Mouse (Mus musculus): Measurements from ENCODE around the gene Fndc3b. TPM values are rescaled to one million over a fixed set of nuclear protein-coding genes. Genes with fewer than 3 reads are reported as not detected.

Gene Fndc3b
- polyA plus RNA-seq, 1 experiment: 23.7 TPM

GRCm38 (mm10) chr3:27683374-27683773 lies 27.7 kb downstream of the Fndc3b start:
- Histone ChIP-seq H3K36me3 (ENCODE audit: control insufficient read depth, insufficient read depth) (peaks cover 25% of the 10 kb centered on the region), H3K79me2 (ENCODE audit: control insufficient read depth, insufficient read depth) (peaks cover 94% of the 10 kb centered on the region), H3K27me3 (ENCODE audit: control insufficient read depth, insufficient read depth, insufficient read length) (no peaks in the 10 kb centered on the region), H3K79me3 (ENCODE audit: low read depth) (peaks cover 75% of the 10 kb centered on the region), H3ac (ENCODE audit: control insufficient read depth, insufficient read length, low read depth) (no peak overlapping the region), H3K4me3 (ENCODE audit: insufficient read depth, poor library complexity, severe bottlenecking) (no peak overlapping the region)
- TF ChIP-seq MYOG (IDR thresholded peaks at IDR 0.05; ENCODE audit: control insufficient read depth, extremely low read depth, insufficient read length): no peak
- no peak for TF ChIP-seq MAX (IDR thresholded peaks at IDR 0.05)
- no peak for TF ChIP-seq CTCF (IDR thresholded peaks at IDR 0.05; ENCODE audit: control insufficient read depth, insufficient read depth, insufficient read length)
- TF ChIP-seq USF1 (IDR thresholded peaks at IDR 0.05; ENCODE audit: low read depth): no peak
- no peak for TF ChIP-seq MYOD1 (IDR thresholded peaks at IDR 0.05; ENCODE audit: control insufficient read depth, insufficient read length, low read depth)
- no peak for TF ChIP-seq FOSL1 (IDR thresholded peaks at IDR 0.05; ENCODE audit: insufficient read depth, low read length, poor library complexity, severe bottlenecking)
- no peak for TF ChIP-seq CEBPB (IDR thresholded peaks at IDR 0.05; ENCODE audit: low read depth)

GRCm38 (mm10) chr3:27677574-27677973 lies 33.5 kb downstream of the Fndc3b start:
- Histone ChIP-seq H3ac (ENCODE audit: control insufficient read depth, insufficient read length, low read depth) (no peak overlapping the region), H3K36me3 (ENCODE audit: control insufficient read depth, insufficient read depth) (peaks cover 18% of the 10 kb centered on the region), H3K79me3 (ENCODE audit: low read depth) (peaks cover 75% of the 10 kb centered on the region), H3K4me3 (ENCODE audit: insufficient read depth, poor library complexity, severe bottlenecking) (no peak overlapping the region), H3K79me2 (ENCODE audit: control insufficient read depth, insufficient read depth) (peaks cover 94% of the 10 kb centered on the region), H3K27me3 (ENCODE audit: control insufficient read depth, insufficient read depth, insufficient read length) (no peaks in the 10 kb centered on the region)
- no peak for TF ChIP-seq MYOD1 (IDR thresholded peaks at IDR 0.05; ENCODE audit: control insufficient read depth, insufficient read length, low read depth)
- no peak for TF ChIP-seq CEBPB (IDR thresholded peaks at IDR 0.05; ENCODE audit: low read depth)
- no peak for TF ChIP-seq USF1 (IDR thresholded peaks at IDR 0.05; ENCODE audit: low read depth)
- no peak for TF ChIP-seq MYOG (IDR thresholded peaks at IDR 0.05; ENCODE audit: control insufficient read depth, extremely low read depth, insufficient read length)
- no peak for TF ChIP-seq CTCF (IDR thresholded peaks at IDR 0.05; ENCODE audit: control insufficient read depth, insufficient read depth, insufficient read length)
- TF ChIP-seq MAX (IDR thresholded peaks at IDR 0.05): no peak
- TF ChIP-seq FOSL1 (IDR thresholded peaks at IDR 0.05; ENCODE audit: insufficient read depth, low read length, poor library complexity, severe bottlenecking): no peak

GRCm38 (mm10) chr3:27673660-27674059 lies 37.4 kb downstream of the Fndc3b start:
- Histone ChIP-seq H3K79me3 (ENCODE audit: low read depth) (peaks cover 88% of the 10 kb centered on the region), H3K79me2 (ENCODE audit: control insufficient read depth, insufficient read depth) (peaks cover 100% of the 10 kb centered on the region), H3K4me3 (ENCODE audit: insufficient read depth, poor library complexity, severe bottlenecking) (no peak overlapping the region), H3K27me3 (ENCODE audit: control insufficient read depth, insufficient read depth, insufficient read length) (no peaks in the 10 kb centered on the region), H3ac (ENCODE audit: control insufficient read depth, insufficient read length, low read depth) (no peak overlapping the region), H3K36me3 (ENCODE audit: control insufficient read depth, insufficient read depth) (no peaks in the 10 kb centered on the region)
- TF ChIP-seq FOSL1 (IDR thresholded peaks at IDR 0.05; ENCODE audit: insufficient read depth, low read length, poor library complexity, severe bottlenecking): no peak
- TF ChIP-seq MYOG (IDR thresholded peaks at IDR 0.05; ENCODE audit: control insufficient read depth, extremely low read depth, insufficient read length): no peak
- TF ChIP-seq MYOD1 (IDR thresholded peaks at IDR 0.05; ENCODE audit: control insufficient read depth, insufficient read length, low read depth): no peak

GRCm38 (mm10) chr3:27670416-27670815 lies 40.7 kb downstream of the Fndc3b start:
- peak; percentile 0 for TF ChIP-seq MYOD1 (IDR thresholded peaks at IDR 0.05; ENCODE audit: control insufficient read depth, insufficient read length, low read depth)
- no peak for TF ChIP-seq MYOG (IDR thresholded peaks at IDR 0.05; ENCODE audit: control insufficient read depth, extremely low read depth, insufficient read length)
- H3K79me2 ChIP-seq (ENCODE audit: control insufficient read depth, insufficient read depth): peaks cover 100% of the 10 kb centered on the region
- H3K4me3 ChIP-seq (ENCODE audit: insufficient read depth, poor library complexity, severe bottlenecking): no peak overlapping the region
- no peak overlapping the region for H3ac ChIP-seq (ENCODE audit: control insufficient read depth, insufficient read length, low read depth)
- H3K79me3 ChIP-seq (ENCODE audit: low read depth): peaks cover 90% of the 10 kb centered on the region
- H3K27me3 ChIP-seq (ENCODE audit: control insufficient read depth, insufficient read depth, insufficient read length): no peaks in the 10 kb centered on the region
- H3K36me3 ChIP-seq (ENCODE audit: control insufficient read depth, insufficient read depth): no peaks in the 10 kb centered on the region

GRCm38 (mm10) chr3:27667280-27667679 lies 43.8 kb downstream of the Fndc3b start:
- H3K4me3 ChIP-seq (ENCODE audit: insufficient read depth, poor library complexity, severe bottlenecking): no peak overlapping the region
- peaks cover 100% of the 10 kb centered on the region for H3K79me2 ChIP-seq (ENCODE audit: control insufficient read depth, insufficient read depth)
- peaks cover 90% of the 10 kb centered on the region for H3K79me3 ChIP-seq (ENCODE audit: low read depth)
- no peak overlapping the region for H3ac ChIP-seq (ENCODE audit: control insufficient read depth, insufficient read length, low read depth)
- no peaks in the 10 kb centered on the region for H3K36me3 ChIP-seq (ENCODE audit: control insufficient read depth, insufficient read depth)
- no peaks in the 10 kb centered on the region for H3K27me3 ChIP-seq (ENCODE audit: control insufficient read depth, insufficient read depth, insufficient read length)
- no peak for TF ChIP-seq CTCF (IDR thresholded peaks at IDR 0.05; ENCODE audit: control insufficient read depth, insufficient read depth, insufficient read length)
- no peak for TF ChIP-seq USF1 (IDR thresholded peaks at IDR 0.05; ENCODE audit: low read depth)
- TF ChIP-seq MYOD1 (IDR thresholded peaks at IDR 0.05; ENCODE audit: control insufficient read depth, insufficient read length, low read depth): no peak
- no peak for TF ChIP-seq MAX (IDR thresholded peaks at IDR 0.05)
- no peak for TF ChIP-seq MYOG (IDR thresholded peaks at IDR 0.05; ENCODE audit: control insufficient read depth, extremely low read depth, insufficient read length)
- TF ChIP-seq FOSL1 (IDR thresholded peaks at IDR 0.05; ENCODE audit: insufficient read depth, low read length, poor library complexity, severe bottlenecking): no peak
- no peak for TF ChIP-seq CEBPB (IDR thresholded peaks at IDR 0.05; ENCODE audit: low read depth)

GRCm38 (mm10) chr3:27665338-27665737 lies 45.8 kb downstream of the Fndc3b start:
- H3K79me3 ChIP-seq (ENCODE audit: low read depth): peaks cover 93% of the 10 kb centered on the region
- H3K79me2 ChIP-seq (ENCODE audit: control insufficient read depth, insufficient read depth): peaks cover 100% of the 10 kb centered on the region
- no peak overlapping the region for H3ac ChIP-seq (ENCODE audit: control insufficient read depth, insufficient read length, low read depth)
- TF ChIP-seq CTCF (IDR thresholded peaks at IDR 0.05; ENCODE audit: control insufficient read depth, insufficient read depth, insufficient read length): no peak
- TF ChIP-seq MYOG (IDR thresholded peaks at IDR 0.05; ENCODE audit: control insufficient read depth, extremely low read depth, insufficient read length): no peak
- no peak for TF ChIP-seq USF1 (IDR thresholded peaks at IDR 0.05; ENCODE audit: low read depth)
- TF ChIP-seq FOSL1 (IDR thresholded peaks at IDR 0.05; ENCODE audit: insufficient read depth, low read length, poor library complexity, severe bottlenecking): no peak
- TF ChIP-seq MAX (IDR thresholded peaks at IDR 0.05): no peak
- TF ChIP-seq MYOD1 (IDR thresholded peaks at IDR 0.05; ENCODE audit: control insufficient read depth, insufficient read length, low read depth): no peak
- TF ChIP-seq CEBPB (IDR thresholded peaks at IDR 0.05; ENCODE audit: low read depth): no peak
- H3K4me3 ChIP-seq (ENCODE audit: insufficient read depth, poor library complexity, severe bottlenecking): no peak overlapping the region
- H3K27me3 ChIP-seq (ENCODE audit: control insufficient read depth, insufficient read depth, insufficient read length): no peaks in the 10 kb centered on the region
- H3K36me3 ChIP-seq (ENCODE audit: control insufficient read depth, insufficient read depth): no peaks in the 10 kb centered on the region

All from C2C12 (cell line).